Mouse (Mus musculus): Measurements from ENCODE around the gene Galnt2.

DNA sequence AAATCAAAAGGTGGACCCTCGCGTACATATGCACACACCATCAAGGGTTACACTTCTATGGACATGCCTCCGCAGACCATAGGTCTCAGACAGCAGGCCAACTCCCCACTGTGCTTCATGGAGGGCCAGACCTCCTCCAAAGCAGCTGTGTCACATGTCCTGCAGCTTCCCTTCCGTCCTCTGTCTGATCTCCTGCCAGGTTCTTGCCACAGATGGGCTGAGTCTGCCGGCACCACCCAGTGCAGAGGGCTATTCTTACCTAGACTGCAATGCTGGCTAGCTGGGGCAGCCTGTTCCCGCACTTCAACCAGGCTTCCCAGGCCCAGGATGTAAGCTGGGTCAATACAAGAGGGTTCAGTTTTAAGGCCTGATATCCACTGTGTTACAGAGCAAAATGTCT is 144.0 kb downstream of the Galnt2 start:
- TF ChIP-seq CTCF (conservative IDR thresholded peaks at IDR 0.05; ENCODE audit: low read length) (no peak), POU5F1 (IDR thresholded peaks at IDR 0.05; ENCODE audit: borderline replicate concordance, low read length) (no peak), NANOG (IDR thresholded peaks at IDR 0.05; ENCODE audit: borderline replicate concordance, low read length) (no peak)
